In genomic region chr1:131824528-131825181, GRCm38 (mm10) we compare ENCODE assay signal across 24 mouse cellular contexts. TPM values are rescaled to one million over a fixed set of nuclear protein-coding genes. Genes with fewer than 3 reads are reported as not detected.
DNase-seq lines count a peak whose midpoint lies in the region; ATAC-seq and TF ChIP-seq lines count a peak whose summit lies in the region.
"Had no signal": no experiment of that assay in that cellular context is flagged by ENCODE, and none has a peak within 500 bp of the region (broad histone marks: within the 10 kb centered on the region; RNA-seq: fewer than 3 reads in every experiment).

No protein-coding gene starts in this region.

- TF ChIP-seq POLR2A in liver, adult 2 months (IDR thresholded peaks at IDR 0.05; ENCODE audit: extremely low read depth, insufficient read depth, low read length): no peak

- peak; percentile 53 for DNase-seq in liver, adult 2 months (ENCODE audit: extremely low read depth, low read depth, low spot score)
- DNase-seq in liver, postnatal 0 days: no peak
- peak; percentile 32 for DNase-seq in thymus, postnatal 0 days (ENCODE audit: low spot score)
- no peak for DNase-seq in thymus, postnatal 4 days
- DNase-seq in forelimb bud, embryonic 11.5 days (ENCODE audit: low read depth, low spot score): peak; percentile 19
- DNase-seq in thymus, postnatal 25 days: peak; percentile 20
- DNase-seq in spleen, postnatal 14 days (ENCODE audit: low spot score in 2 of 2): no peak
- DNase-seq: adrenal gland, adult 2 months; adrenal gland, postnatal 14 days; cerebellum, adult 11 months; cerebellum, adult 8-10 months; cerebellum, postnatal 10 days; cerebellum, postnatal 36 days; forebrain, postnatal 0 days; gastrocnemius, postnatal 25 days had no signal

- no peaks in the 10 kb centered on the region for H3K79me2 ChIP-seq in liver, adult 2 months (ENCODE audit: control insufficient read depth, insufficient read depth, low read length)

- no peak for ATAC-seq in liver, postnatal 0 days
- ATAC-seq in intestine, postnatal 0 days: no peak
- ATAC-seq: forebrain, embryonic 14.5 days; forebrain, postnatal 0 days had no signal

- no peak overlapping the region for H3K4me3 ChIP-seq in liver, adult 2 months (ENCODE audit: insufficient read depth, low read depth, low read length)
- H3K4me3 ChIP-seq in liver, postnatal 0 days (ENCODE audit: low read depth, low read length): no peak overlapping the region
- H3K4me3 ChIP-seq in intestine, postnatal 0 days (ENCODE audit: low read depth, low read length): no peak overlapping the region
- H3K4me3 ChIP-seq: embryonic facial prominence, embryonic 12.5 days; embryonic facial prominence, embryonic 15.5 days; hindbrain, embryonic 12.5 days; hindbrain, embryonic 15.5 days had no signal

- no peak overlapping the region for H3K9ac ChIP-seq in liver, adult 2 months (ENCODE audit: low read depth, low read length)
- H3K9ac ChIP-seq in liver, postnatal 0 days (replicated peaks): no peak overlapping the region
- H3K9ac ChIP-seq in intestine, postnatal 0 days (ENCODE audit: low read depth, low read length): no peak overlapping the region
- H3K9ac ChIP-seq: embryonic facial prominence, embryonic 12.5 days; embryonic facial prominence, embryonic 15.5 days; forebrain, postnatal 0 days; hindbrain, embryonic 12.5 days; hindbrain, embryonic 15.5 days had no signal

- H3K36me3 ChIP-seq in liver, adult 2 months (ENCODE audit: control insufficient read depth, insufficient read depth, low read length): peaks cover 4% of the 10 kb centered on the region
- no peaks in the 10 kb centered on the region for H3K36me3 ChIP-seq in liver, postnatal 0 days (replicated peaks; ENCODE audit: insufficient read depth, low read length)
- no peaks in the 10 kb centered on the region for H3K36me3 ChIP-seq in intestine, postnatal 0 days (ENCODE audit: control insufficient read depth, insufficient read depth)
- H3K36me3 ChIP-seq: embryonic facial prominence, embryonic 12.5 days; embryonic facial prominence, embryonic 15.5 days; hindbrain, embryonic 12.5 days; hindbrain, embryonic 15.5 days had no signal

- no peak for TF ChIP-seq EP300 in liver, postnatal 0 days (IDR thresholded peaks at IDR 0.05; ENCODE audit: low read depth)

- H3K4me1 ChIP-seq in liver, adult 2 months (ENCODE audit: control insufficient read depth, insufficient read depth, low read length): peaks cover 11% of the 10 kb centered on the region
- peaks cover 12% of the 10 kb centered on the region for H3K4me1 ChIP-seq in liver, postnatal 0 days (ENCODE audit: insufficient read depth)
- no peaks in the 10 kb centered on the region; the same call in 1 of the 2 replicates for H3K4me1 ChIP-seq in intestine, postnatal 0 days (replicated peaks; ENCODE audit: control insufficient read depth, insufficient read depth, low read length)

- 86% methylated on average over 11 of the region's 11 CpGs for WGBS in liver, adult 2 months
- WGBS in liver, postnatal 0 days (ENCODE audit: insufficient replicate concordance): 83% methylated on average over 11 of the region's 11 CpGs
- 81% methylated on average over 11 of the region's 11 CpGs for WGBS in intestine, postnatal 0 days

- TF ChIP-seq CTCF in liver, adult 2 months (IDR thresholded peaks at IDR 0.05; ENCODE audit: low read depth, low read length): no peak
- no peak for TF ChIP-seq CTCF in liver, postnatal 0 days (IDR thresholded peaks at IDR 0.05; ENCODE audit: low read depth)
- no peak for TF ChIP-seq CTCF in intestine, postnatal 0 days (IDR thresholded peaks at IDR 0.05; ENCODE audit: low read depth)

- no peak overlapping the region for H3K4me2 ChIP-seq in liver, postnatal 0 days (ENCODE audit: low read depth, low read length)
- no peak overlapping the region for H3K4me2 ChIP-seq in intestine, postnatal 0 days (replicated peaks; ENCODE audit: low read depth)
- H3K4me2 ChIP-seq: embryonic facial prominence, embryonic 12.5 days; embryonic facial prominence, embryonic 15.5 days; heart, embryonic 11.5 days; hindbrain, embryonic 12.5 days; hindbrain, embryonic 15.5 days had no signal

- no peak overlapping the region for H3K27ac ChIP-seq in liver, adult 2 months (replicated peaks; ENCODE audit: insufficient read depth, low read depth, low read length)
- H3K27ac ChIP-seq in liver, postnatal 0 days (ENCODE audit: low read depth): no peak overlapping the region
- H3K27ac ChIP-seq in intestine, postnatal 0 days (ENCODE audit: low read depth, low read length): no peak overlapping the region
- H3K27ac ChIP-seq: embryonic facial prominence, embryonic 12.5 days; embryonic facial prominence, embryonic 15.5 days; hindbrain, embryonic 12.5 days; hindbrain, embryonic 15.5 days had no signal

- no peaks in the 10 kb centered on the region for H3K27me3 ChIP-seq in liver, adult 2 months (ENCODE audit: control insufficient read depth, insufficient read depth, low read length)
- H3K27me3 ChIP-seq in liver, postnatal 0 days (ENCODE audit: insufficient read depth, low read length): no peaks in the 10 kb centered on the region
- H3K27me3 ChIP-seq in intestine, postnatal 0 days (replicated peaks; ENCODE audit: control insufficient read depth, insufficient read depth, low read length): no peaks in the 10 kb centered on the region
- H3K27me3 ChIP-seq: embryonic facial prominence, embryonic 12.5 days; embryonic facial prominence, embryonic 15.5 days; hindbrain, embryonic 12.5 days; hindbrain, embryonic 15.5 days had no signal

- H3K9me3 ChIP-seq in liver, postnatal 0 days (ENCODE audit: low read length): no peaks in the 10 kb centered on the region
- H3K9me3 ChIP-seq in intestine, postnatal 0 days (ENCODE audit: control insufficient read depth): no peaks in the 10 kb centered on the region
- H3K9me3 ChIP-seq: embryonic facial prominence, embryonic 12.5 days; embryonic facial prominence, embryonic 15.5 days; G1E; hindbrain, embryonic 12.5 days; hindbrain, embryonic 15.5 days had no signal

RNA-seq across cellular contexts. Expression of gene Slc41a1, which starts 2.6 kb away (rescaled TPM):
- 1.3 and 1.5 TPM in 2 replicates for total RNA-seq in liver, adult 2 months (2014; rRNA removed)
- 3.0 and 5.8 TPM in 2 replicates for polyA plus RNA-seq in liver, adult 2 months (2012; rRNA removed)
- polyA plus RNA-seq in liver, postnatal 0 days (2015; fragmentation: Nextera tagmentation; extraction: Ambion mirVana): 0.81 and 0.91 TPM in 2 replicates
- 7.7 and 7.8 TPM in 2 replicates for polyA plus RNA-seq in thymus, postnatal 0 days (2015; fragmentation: Nextera tagmentation; extraction: Ambion mirVana)
- 3.5 and 3.8 TPM in 2 replicates for polyA plus RNA-seq in intestine, postnatal 0 days (2015; fragmentation: Nextera tagmentation; extraction: Ambion mirVana)

RNA-seq across cellular contexts. Expression of gene Pm20d1, which starts 27.5 kb away (rescaled TPM):
- 35.5 and 40.5 TPM in 2 replicates for total RNA-seq in liver, adult 2 months (2014; rRNA removed)
- 62.0 and 78.1 TPM in 2 replicates for polyA plus RNA-seq in liver, adult 2 months (2012; rRNA removed)
- 10.5 and 10.7 TPM in 2 replicates for polyA plus RNA-seq in liver, postnatal 0 days (2015; fragmentation: Nextera tagmentation; extraction: Ambion mirVana)
- polyA plus RNA-seq in thymus, postnatal 0 days (2015; fragmentation: Nextera tagmentation; extraction: Ambion mirVana): 0.95 and 1.4 TPM in 2 replicates
- polyA plus RNA-seq in intestine, postnatal 0 days (2015; fragmentation: Nextera tagmentation; extraction: Ambion mirVana): 17.3 and 19.8 TPM in 2 replicates
- total RNA-seq: hematopoietic stem cell, adult 5-6 weeks had no signal
- polyA plus RNA-seq: G1E had no signal

RNA-seq across cellular contexts. Expression of gene Rab29, which starts 42.4 kb away (rescaled TPM):
- 16.8 and 18.2 TPM in 2 replicates for total RNA-seq in liver, adult 2 months (2014; rRNA removed)
- polyA plus RNA-seq in liver, adult 2 months (2012; rRNA removed): 20.2 and 20.7 TPM in 2 replicates
- polyA plus RNA-seq in liver, postnatal 0 days (2015; fragmentation: Nextera tagmentation; extraction: Ambion mirVana): 9.0 and 10.3 TPM in 2 replicates
- 33.3 and 36.6 TPM in 2 replicates for polyA plus RNA-seq in thymus, postnatal 0 days (2015; fragmentation: Nextera tagmentation; extraction: Ambion mirVana)
- 16.2 and 19.1 TPM in 2 replicates for polyA plus RNA-seq in intestine, postnatal 0 days (2015; fragmentation: Nextera tagmentation; extraction: Ambion mirVana)
- total RNA-seq: G1E had no signal
- polyA plus RNA-seq: G1E had no signal

Comparison
In these comparisons a context has a peak if more than half of its experiments do, and no peak if none do; other contexts are left out.
1. DNase-seq: peak in liver, adult 2 months (single experiment), thymus, postnatal 0 days (single experiment), forelimb bud, embryonic 11.5 days (single experiment) and thymus, postnatal 25 days (single experiment); none in liver, postnatal 0 days (single experiment), thymus, postnatal 4 days (single experiment) and spleen, postnatal 14 days (0 of 2).